Mouse (Mus musculus) retina, adult 2 months (tissue): Measurements from ENCODE around the gene Abca8a.
"Not testable (repeated sequence)": the region's sequence is repeated elsewhere in the genome, so short reads cannot be mapped to it uniquely, and the experiment has no call there.

Experiments
- DNase-seq: peaks from one replicate; pipeline ENCODE4 v3.0.0-alpha.2; 2012; ENCODE audit warnings: low read depth, low spot score

The Abca8a gene

DNA sequence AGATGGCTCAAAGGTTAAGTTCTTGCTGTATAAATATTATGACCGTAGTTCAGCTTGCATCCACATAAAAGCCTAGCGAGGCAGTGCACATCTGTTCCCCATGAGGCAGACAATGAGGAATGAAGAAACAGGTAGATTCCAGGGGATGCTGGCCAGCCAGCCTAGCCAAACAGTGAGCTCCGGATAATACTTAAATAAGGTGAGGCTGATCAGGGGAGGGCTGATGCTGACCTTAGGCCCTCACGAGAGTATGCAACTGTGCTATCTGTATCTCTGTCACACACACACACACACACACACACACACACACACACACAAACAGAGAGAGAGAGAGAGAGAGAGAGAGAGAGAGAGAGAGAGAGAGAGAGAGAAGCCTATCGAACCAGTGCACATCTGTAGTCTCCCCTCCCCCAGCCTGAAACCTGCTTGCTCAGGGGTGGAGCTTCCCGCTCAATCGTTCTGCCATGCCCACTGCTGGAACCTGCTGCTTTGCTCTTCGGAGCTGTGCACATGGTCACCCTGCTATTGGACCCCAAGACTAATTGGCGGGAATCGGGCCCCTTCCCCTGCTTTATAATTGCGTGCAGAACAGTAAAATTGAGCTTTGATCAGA lies 108.2 kb downstream of the Abca8a start:
- not testable (repeated sequence) for DNase-seq

DNA sequence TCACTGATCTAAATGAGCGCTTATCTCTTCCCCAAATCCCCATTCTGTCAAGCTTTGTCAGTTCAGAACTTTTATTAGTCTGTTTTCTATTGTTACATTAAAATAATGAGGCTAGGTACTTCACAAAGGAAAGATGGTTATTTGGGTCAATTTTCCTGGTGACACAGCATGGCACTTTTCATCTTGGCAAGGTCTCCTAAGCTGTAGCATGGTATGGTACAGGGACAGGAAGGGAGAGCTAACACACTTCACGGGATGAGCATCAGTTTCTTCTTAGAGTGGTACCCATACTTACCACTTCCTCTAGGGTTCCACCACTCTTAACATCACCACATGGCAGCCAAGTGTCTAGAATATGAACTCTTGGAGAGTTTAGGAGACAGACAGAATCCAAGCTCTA lies 113.9 kb downstream of the Abca8a start:
- no peak for DNase-seq
